Mouse (Mus musculus) lung, adult 2 months (tissue): Measurements from ENCODE around the gene Hoxd13.

Experiments
- CTCF ChIP-seq: fragments of 200-500 bp; IDR thresholded peaks from 2 replicates; pipeline ENCODE4 v1.5.1; 2011; ENCODE audit warnings: mild to moderate bottlenecking, low read length, control low read depth; ENCODE audit not compliant: insufficient read depth
- POLR2A ChIP-seq: fragments of 200-500 bp; IDR thresholded peaks from 2 replicates; pipeline ENCODE4 v1.6.1; 2011; ENCODE audit warnings: low read depth, mild to moderate bottlenecking, control low read depth, low read length, borderline replicate concordance; ENCODE audit errors: extremely low read depth

GRCm38 (mm10) chr2:74704393-74704998 lies 36.4 kb downstream of the Hoxd13 start, which contains the start of gene Hoxd8:
- TF ChIP-seq CTCF (no peak), POLR2A (no peak)
